Mouse (Mus musculus) ES-Bruce4 (cell line): ENCODE results near the gene Rarg.

ENCODE experiments used
- CTCF ChIP-seq: IDR thresholded peaks from one replicate; pipeline ENCODE4 v1.8.1; 2011; ENCODE audit warnings: low read depth, low read length
- EP300 ChIP-seq: IDR thresholded peaks from 2 replicates; pipeline ENCODE4 v1.6.1; 2011; ENCODE audit warnings: low read depth, low read length; ENCODE audit not compliant: insufficient read depth

- TF ChIP-seq CTCF (no peak), EP300 (no peak)
These were observed 25.4 kb upstream of the Rarg start for GRCm38 (mm10) chr15:102282463-102283292.
